Mouse (Mus musculus) mature B cell (primary cell): Measurements from ENCODE around the gene Hltf.
"Not testable (repeated sequence)": the region's sequence is repeated elsewhere in the genome, so short reads cannot be mapped to it uniquely, and the experiment has no call there.

Source experiments
- in situ Hi-C: fragments of 300-500 bp; cut with MboI; formaldehyde crosslinking; loops from 2 replicates; pipeline ENCODE4 v1.14.3; 2019

The Hltf gene

DNA sequence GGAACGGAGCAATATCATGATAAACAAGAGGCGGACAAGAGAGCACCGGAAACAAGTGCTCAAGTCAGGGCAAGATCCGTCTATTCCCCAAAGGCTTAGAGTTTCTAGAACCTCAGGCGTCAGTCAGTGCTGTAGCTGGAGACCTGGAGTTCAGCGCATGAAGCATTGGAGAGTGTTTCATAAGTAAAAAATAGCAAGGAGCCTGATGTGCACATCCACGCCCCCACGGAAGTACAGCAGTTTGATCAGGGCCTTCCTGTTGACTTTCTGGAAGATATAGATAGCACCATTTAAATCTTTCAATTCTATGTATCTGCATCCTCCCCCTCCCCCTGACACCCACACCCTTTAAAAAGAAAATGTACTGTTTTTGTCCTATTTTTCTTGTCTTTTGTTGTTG is 46.7 kb downstream of the Hltf start:
- in situ Hi-C loops: no loop called here

DNA sequence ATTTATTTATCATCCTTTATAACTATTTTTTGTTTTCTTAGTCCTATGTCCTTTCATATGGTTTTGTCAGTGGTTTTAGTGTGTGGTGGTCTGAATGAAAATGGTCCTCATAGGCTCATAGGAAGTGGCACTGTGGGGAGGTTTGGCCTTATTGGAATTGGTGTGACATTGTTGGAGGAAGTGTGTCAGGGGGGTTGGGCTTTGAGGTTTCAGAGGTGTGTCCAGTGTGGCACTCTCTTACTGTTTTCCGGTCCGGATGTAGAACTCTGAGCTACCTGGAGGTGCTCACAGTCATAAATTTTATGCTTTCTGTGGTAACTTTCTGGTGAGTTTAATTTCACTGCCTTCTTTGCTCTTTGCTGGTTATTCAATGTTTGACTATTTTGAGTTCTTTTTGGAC is 47.2 kb downstream of the Hltf start:
- in situ Hi-C loops: no loop called here

DNA sequence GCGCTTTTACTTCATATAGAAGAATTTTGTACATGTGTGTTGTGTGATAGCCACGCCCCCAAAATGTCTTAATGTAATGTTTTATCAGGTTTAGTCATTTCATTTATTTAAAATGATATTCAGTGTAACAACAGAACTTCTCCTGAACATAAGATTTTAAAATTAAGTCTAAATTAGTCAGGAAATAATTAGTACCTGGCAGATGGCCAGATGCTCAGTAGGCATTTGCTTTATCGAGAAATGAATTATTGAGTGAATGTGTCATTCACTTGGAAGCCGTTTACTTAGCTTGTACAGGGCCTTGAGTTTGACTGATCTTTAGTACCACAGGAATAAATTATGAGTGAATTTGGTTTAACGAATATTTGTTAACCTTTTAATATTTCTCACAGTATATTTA is 51.3 kb downstream of the Hltf start:
- in situ Hi-C loops: no loop called here

DNA sequence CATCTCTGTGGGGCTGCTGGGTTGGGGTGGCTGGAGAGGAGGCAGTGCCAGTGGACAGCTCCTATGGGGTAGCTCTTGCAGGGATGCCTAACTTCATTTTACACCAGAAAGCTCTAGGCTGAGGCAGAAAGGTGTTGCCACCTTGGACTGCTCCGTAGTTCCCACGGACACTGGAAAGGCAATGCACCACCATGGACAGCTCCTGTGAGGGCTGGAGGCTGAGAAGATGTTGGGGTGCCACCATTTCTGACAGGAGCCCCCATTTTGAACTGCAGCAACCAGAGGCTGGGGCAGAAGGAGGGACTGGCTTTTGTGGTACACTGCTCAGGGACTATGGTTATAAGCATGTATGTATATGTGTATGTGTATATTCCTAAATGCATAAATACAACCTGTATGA is 54.3 kb downstream of the Hltf start:
- in situ Hi-C loops: no loop called here

DNA sequence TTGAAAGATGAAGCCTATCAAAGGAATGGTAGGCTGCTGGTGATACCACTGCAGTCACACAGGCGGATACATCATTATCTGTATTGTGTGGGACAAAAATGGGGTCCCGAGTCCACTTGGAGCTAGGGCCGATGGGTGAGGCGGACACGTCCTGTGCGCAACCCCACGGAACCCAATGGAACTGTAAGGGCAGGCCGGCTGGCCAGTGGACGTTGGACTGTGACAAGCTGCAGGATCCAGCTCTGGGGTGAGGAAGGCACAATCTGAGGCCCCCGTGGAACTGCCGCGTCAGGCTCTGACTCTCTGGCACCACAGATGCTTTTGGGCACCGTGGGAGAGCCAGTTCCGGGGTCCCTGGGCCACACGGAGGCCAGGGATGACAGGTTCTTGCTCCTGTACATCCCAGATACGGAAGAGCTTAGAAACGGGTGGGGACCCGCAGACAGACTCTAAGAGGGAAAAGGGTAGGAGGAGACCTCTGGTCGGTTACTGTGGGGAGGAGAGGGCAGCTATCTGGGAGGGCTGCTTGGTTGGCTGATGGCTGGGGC is 61.5 kb downstream of the Hltf start:
- in situ Hi-C loops: no loop called here

DNA sequence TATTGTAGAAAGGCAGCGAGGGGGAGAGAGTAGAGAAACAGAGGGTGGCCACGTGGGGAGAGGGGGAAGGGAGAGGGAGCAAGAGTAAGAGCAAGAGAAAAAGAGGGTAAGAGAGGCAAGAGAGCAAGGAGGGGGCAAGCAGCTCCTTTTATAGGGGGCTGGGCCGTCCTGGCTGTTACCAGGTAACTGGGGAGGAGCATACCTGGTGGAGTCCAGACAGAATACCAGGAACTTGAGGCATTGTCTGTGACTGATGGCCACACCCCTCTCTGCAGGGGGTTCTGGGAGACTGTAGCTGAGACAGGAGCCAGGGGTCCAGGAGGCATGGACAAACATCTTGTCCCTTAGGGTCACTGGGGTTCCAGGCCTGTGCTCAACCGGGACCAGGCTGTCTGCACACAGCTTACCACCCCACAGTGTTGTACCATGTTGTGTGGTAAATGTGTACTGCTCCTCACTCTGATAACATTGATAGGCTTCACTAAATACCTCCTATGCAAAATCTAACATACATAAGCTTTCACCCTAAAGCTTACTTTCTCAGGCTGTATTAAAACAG is 62.2 kb downstream of the Hltf start:
- in situ Hi-C loops: no loop called here

DNA sequence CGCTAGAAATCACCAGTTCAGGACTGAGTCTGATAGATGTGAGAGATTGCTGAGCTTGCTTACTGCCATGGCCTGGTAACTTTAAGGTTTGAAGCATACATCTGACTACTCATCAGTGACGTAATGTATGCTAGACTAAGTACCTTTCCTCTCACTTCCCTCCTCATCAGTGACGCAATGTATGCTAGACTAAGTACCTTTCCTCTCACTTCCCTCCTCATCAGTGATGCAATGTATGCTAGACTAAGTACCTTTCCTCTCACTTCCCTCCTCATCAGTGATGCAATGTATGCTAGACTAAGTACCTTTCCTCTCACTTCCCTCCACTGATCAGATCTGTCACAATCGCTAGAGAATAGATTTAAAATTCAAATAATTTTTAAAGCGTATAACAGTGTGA is 64.0 kb downstream of the Hltf start:
- in situ Hi-C loops: not testable (repeated sequence)

DNA sequence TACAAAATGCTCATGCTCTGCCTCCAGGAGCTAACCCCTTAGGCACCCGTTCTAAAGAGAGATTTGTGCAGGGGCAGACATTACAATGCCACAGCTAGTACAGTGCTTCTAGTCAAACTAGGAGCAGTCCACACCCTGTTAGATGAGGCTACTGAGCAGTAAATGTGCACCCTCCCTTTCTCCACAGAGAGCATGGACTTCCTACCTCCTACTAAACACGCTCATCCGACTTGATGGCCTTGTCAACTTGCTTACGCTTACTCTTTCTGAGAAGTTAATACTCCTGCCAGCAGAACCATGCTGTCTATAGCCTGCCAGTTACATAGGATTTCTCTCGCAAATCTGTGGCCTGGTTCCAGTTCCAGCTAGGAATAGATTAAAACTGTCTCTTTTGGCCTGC is 68.0 kb downstream of the Hltf start:
- in situ Hi-C loops: no loop called here

DNA sequence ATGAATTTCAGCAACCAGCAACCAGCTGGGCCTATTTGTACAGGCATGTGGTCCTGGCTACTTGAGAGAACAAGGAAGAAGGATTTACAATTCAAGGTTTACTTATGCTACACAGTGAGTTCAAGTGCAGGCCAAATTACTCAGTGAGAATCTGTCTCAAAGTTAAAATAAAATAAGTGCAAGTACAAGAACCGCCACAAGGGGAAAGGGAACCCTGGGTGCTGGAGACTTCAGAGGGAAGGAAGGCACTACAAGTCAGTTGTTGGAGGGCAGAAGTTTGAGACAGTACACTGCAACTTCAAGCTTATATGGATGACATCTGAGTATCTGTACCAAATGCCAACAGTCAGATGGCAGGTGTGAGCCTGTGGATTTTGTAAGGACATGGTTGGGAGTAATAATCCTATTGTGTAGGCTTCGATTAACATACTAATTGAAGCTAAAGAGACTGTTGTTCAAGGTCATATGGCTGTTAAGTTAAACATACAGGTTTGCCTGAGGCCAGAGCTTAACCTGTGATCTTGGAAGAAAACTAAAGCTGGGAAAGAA is 69.5 kb downstream of the Hltf start:
- in situ Hi-C loops: no loop called here

DNA sequence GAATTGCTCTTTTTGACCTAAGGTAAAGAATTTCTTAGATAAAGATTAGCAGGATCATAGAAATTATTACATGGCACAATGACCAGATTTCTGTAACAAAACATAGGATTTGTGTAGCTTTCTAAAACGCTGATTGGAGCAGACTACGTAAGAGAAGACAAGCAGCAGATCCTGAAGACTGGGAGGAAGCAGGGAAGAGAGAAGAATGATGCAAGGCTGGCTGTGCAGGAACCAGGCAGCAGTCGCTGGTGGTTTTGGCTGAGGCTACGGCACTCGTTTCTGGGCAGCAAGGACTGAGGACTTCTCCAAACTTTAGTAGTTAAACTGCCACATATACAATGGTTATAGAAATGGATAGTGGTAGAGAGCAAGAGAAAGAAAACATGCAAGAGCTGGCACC is 71.9 kb downstream of the Hltf start:
- in situ Hi-C loops: no loop called here

DNA sequence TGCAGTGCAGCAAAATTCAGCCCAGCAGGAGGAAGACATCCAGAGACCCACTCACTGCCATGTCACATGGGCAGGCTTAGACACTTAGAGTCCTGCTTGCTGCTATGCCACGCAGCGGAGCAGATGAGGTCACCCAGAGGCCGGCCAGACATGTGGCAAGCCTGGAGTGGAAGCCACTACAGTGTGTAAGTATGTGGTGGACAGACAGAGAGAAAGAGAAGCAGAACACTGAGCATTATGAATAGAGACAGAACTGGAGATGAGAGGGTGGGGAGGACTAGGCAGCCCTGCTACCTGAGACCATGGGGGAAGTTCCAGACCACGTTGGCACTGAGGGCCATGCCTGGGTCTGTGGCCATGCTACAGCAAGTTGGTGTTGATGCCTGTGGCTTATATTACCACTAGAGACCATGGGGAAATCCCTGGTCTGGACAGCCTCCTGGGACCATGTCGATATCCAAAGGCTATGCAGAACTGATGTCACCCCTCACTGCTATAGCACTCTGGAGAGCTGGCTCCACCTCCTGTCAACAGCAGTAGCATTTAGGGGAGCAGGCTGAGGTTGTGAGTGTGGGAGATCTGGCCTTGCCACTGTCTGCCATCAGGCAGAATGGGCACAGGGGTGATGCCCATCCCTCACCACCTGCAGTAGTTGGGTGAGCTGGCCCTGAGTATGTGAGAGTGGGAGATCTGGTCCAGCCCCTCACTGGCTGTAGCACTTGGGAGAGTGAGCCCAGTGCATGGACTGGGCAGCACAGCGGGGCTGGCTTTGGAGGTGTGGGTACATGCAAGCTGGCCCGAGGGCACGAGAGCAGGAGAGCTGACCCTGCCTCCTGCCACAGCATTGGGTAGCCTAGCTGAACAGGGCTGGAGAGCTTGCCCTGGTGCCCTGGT is 73.1 kb downstream of the Hltf start:
- in situ Hi-C loops: no loop called here

DNA sequence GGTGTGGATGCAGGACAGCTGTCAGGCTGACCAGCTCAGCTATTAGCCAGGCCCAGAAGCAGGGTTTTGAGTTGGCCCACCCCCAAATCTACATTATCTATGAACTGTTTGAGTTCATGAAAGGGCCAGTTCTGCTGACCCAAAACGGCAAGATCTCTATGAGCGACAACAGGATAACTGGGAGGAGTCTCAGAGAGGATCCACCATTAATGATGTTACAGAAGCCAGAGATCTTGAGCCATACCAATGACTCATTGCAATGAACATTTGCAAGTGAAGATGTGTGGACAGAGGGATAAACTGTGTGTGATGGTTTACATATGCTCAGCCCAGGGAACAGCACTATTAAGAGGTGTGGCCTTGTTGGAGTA is 73.7 kb downstream of the Hltf start:
- in situ Hi-C loops: no loop called here

DNA sequence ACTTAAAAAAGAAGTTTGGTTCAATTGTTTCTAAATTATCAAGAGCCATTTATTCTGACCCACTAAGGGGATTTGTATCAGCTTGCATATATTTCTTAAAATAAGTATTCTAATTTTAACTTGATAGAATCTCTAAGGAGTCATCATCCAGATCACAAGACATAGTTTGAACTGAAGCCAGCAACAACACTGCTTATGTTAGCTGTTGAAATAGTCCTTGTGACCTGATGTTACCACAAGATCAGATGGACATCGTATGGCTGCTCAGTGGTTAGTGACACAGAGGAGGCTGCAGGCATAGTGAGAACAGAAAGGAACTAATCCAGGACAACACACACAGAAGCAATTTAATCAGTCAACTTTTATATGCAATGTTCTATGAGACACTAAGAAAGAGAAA is 75.1 kb downstream of the Hltf start:
- in situ Hi-C loops: no loop called here

DNA sequence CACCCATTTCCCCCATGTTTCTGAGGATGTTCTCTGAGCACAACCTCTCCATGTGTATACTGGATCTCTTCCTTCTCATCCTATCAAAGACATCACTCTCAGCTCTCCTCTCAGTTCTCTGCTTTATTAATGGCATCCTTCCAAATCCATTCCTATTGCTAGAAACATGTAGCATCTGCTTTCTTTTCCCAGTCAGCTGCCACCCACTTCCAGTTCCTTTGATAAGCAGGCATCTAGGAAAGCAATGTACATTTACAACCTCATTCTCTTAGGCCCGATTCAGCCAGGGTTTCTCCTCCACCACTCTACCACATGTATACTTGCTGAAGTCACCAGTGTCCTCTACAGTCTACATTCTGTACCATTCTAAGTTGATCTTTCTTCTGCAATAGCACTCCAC is 76.1 kb downstream of the Hltf start:
- in situ Hi-C loops: no loop called here

DNA sequence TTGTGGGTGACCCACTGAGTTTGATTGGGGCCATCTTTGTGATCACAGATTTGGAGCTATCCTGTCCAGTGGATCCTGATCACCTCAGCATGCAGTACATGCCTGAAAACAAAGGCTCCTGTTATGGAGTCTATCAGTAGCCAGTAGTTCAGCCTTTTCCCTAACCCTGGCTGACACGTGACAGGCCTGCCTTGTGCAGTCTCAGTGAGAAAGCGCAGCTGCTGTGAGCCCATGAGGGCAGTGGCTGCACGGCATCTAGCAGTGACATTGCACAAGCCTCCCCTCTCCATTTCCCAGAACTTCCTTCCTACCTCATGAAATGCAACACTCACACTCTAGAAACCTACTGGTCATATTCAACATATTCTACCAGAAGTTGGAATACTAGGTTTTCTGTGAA is 76.9 kb downstream of the Hltf start:
- in situ Hi-C loops: no loop called here

DNA sequence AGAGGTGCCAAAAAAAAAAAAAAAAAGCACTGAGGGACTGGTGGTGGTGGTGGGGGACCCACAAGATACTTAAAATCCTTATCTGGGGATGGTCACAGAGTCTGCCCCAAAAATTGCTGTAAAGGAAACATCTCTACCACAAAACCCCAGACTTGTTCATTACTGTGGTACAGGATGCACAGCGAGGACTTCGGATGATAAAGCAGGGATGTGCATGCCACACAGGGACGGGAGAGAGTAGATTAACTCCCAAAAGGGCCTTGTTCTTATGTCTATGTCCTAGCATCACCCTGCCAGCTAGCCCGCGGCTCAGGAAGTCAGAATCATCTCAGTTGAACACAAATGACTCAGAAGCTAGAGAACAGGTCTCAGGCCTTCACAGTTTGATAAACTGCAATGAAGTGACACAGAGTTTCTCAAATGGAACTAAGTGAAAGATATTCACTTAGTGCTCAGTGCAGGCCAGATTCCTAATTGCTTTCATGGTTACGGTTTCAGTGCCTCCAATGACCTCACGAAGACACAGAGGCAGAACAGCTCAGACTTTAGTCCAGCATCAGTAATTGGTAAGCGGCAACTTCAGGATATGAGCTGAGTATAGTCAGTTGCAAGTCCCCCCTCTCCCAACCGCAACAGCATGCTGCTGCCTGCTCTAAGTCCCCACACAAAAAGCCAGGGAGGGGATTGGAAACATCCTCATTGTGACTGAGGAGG is 79.4 kb downstream of the Hltf start:
- in situ Hi-C loops: no loop called here

DNA sequence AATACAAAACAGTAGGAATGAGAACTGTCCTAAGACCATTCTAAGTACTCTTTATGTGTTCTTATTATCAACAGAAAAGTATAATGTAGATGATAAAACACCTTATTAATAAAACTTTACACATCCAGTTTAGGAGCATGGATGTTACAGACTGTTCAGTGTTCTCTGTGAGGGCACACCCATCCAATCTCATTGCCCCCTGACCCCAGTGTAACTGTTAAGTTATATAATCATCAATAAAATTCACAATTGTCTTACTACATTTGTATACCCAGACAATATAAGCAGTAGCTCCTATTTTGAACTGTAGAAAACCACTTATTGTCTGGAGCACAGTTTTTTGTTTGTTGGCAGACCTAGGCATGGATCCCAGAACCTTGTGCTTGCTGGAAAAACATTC is 83.6 kb downstream of the Hltf start:
- in situ Hi-C loops: no loop called here

DNA sequence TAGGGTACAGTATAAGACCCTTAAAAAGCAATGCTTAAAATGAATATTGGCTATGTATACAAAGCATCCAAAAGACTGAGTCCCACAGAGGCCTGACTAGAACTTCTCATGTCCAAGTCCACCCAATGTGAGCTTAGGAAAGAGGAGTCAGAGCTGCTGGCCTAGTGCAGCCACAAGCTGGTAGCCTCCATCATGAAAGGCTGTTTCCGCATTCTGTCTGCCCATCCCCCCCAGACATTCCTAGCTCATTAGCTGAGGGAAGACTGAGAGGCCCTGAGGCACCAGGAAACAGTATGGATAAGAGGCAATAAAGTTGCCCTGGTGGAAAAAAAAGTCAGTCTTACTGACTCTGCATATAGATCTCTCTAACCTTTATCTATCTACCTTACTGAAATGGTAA is 84.1 kb downstream of the Hltf start:
- in situ Hi-C loops: no loop called here

DNA sequence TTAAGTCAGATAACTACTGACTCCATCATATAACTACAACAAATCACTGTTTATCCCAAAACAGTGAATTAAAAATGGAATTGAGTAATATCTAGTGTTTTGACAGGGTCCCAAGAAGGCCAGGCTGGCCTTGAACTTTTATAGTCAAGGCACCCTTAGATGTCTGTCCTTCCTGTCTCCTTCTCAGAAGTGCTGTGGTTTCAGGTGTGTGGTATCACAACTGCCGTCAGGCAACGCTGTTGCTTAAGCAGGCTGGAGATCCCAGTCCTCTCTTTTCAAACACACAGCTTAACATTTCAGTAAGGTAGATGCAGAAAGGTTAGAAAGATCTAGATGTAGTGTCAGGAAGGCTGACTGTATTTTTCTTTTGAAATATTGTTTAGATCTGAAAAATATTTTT is 84.5 kb downstream of the Hltf start:
- in situ Hi-C loops: no loop called here

DNA sequence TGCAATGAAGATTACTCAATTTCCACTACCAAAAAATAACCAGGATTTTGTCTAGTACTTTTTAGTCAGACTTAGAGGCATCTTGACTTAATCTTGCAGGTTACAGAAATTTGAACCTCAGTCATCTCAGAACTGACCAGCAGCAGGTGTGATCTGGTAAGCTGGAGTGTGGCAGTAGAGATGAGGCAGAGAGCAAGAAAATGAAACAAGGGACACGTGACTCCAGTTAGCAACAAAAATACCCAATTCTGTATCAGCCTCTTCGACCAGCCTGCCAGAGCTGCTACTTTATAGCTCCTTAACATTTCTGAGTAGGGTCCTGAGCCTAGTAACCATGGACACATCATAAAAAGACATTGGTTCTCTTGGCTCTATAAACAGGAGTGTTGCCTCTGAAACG is 85.0 kb downstream of the Hltf start:
- in situ Hi-C loops: no loop called here

DNA sequence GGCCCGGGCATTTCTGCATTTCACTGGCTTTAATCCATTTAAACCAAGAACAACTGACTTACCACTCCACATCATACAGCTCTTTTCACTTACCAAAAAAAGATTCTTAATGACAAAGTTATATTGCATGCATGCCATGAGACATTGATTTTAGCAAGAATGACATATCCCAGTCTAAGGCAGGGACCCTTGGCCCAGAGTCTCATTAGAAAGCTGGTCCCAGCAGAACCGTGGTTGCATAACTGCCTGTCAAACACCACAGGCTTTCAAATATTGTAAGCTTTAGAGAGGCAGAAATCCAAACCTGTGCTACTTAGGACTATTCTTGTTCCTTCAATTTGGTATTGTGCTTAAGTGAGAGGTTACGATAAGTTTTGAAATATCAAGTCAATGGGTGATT is 86.1 kb downstream of the Hltf start:
- in situ Hi-C loops: no loop called here

DNA sequence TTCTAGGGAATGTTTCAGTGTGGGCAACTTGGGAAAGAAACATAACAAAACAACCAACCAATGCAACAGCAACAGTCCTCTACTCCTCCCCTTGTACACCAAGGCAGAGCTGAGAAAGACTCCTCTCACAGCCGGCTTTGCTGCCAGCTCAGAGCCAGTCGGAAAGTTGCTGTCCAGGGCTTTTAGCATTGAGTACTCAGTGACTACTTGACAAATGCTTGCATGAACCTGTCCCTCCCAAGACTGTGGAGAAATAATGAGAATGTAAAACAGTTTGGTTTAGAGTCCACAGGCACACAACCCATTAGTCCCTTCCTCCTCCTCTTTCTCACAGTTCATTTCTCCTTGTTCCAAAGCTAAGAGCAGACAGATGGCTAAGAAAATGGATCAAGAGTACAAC is 86.8 kb downstream of the Hltf start:
- in situ Hi-C loops: no loop called here

DNA sequence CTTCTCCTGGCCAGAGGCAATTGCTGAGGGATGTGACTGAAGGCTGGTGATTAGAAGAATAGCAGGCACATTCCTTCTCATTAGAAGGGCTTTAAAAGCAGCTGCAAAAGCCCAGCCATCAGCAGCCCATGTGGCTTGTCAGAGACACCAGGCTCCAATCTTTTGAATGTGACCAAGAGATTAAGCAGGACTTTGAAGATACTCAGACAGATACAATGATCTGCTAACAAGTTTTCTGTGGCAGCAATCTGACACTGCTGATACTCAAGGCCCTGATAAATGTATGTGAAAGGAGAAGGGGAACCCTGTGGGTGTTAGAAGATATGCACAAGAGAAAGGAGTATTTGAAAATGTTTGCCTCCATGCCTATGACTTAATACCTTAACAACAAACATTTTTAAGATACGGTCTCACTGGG is 88.1 kb downstream of the Hltf start:
- in situ Hi-C loops: no loop called here
